Mouse (Mus musculus) MEL (cell line): ENCODE measurements around the gene Slc4a4.

Experiments used
- CHD1 ChIP-seq: IDR thresholded peaks from 2 replicates; pipeline ENCODE4 v1.6.1; 2012; ENCODE audit warnings: low read depth, mild to moderate bottlenecking, inconsistent platforms, low read length, improper control_type of control experiment
- CTCF ChIP-seq, 3 experiments: IDR thresholded peaks in 2 of 3; conservative IDR thresholded peaks in 1 of 3; 2 replicates each; pipeline ENCODE4 v1.5.1; 2011 to 2012; ENCODE audit warnings: low read length in 3 of 3, low read depth in 2 of 3, mild to moderate bottlenecking in 2 of 3, improper control_type of control experiment in 1 of 3, inconsistent platforms in 1 of 3, mixed read lengths in 1 of 3, moderate library complexity in 1 of 3; ENCODE audit not compliant: control insufficient read depth in 1 of 3, insufficient read depth in 1 of 3, poor library complexity in 1 of 3, severe bottlenecking in 1 of 3
- EP300 ChIP-seq, 2 experiments: IDR thresholded peaks; 2 replicates each; pipeline ENCODE4 v1.6.1; 2011; ENCODE audit warnings: improper control_type of control experiment in 2 of 2, low read length in 2 of 2, low read depth in 1 of 2, mild to moderate bottlenecking in 1 of 2
- GABPA ChIP-seq: IDR thresholded peaks from 2 replicates; pipeline ENCODE4 v1.6.1; 2012; ENCODE audit warnings: low read depth, mild to moderate bottlenecking, inconsistent platforms, low read length, improper control_type of control experiment, moderate library complexity
- GATA1 ChIP-seq: IDR thresholded peaks from 2 replicates; pipeline ENCODE4 v1.6.1; 2011; ENCODE audit warnings: low read depth, low read length, improper control_type of control experiment
- HCFC1 ChIP-seq: IDR thresholded peaks from 2 replicates; pipeline ENCODE4 v1.6.1; 2012; ENCODE audit warnings: low read depth, mild to moderate bottlenecking, inconsistent platforms, low read length, improper control_type of control experiment, moderate library complexity
- KAT2A ChIP-seq: conservative IDR thresholded peaks from 2 replicates; pipeline ENCODE4 v1.6.1; 2012; ENCODE audit warnings: low read depth, low read length, improper control_type of control experiment, inconsistent platforms
- POLR2A ChIP-seq, 2 experiments: IDR thresholded peaks; 2 replicates each; pipeline ENCODE4 v1.6.1; 2011 to 2012; ENCODE audit warnings: low read length in 2 of 2, mild to moderate bottlenecking in 2 of 2, control low read depth in 1 of 2, improper control_type of control experiment in 1 of 2, low read depth in 1 of 2, moderate library complexity in 1 of 2; ENCODE audit not compliant: control insufficient read depth in 1 of 2, insufficient read depth in 1 of 2, poor library complexity in 1 of 2
- SMC3 ChIP-seq: IDR thresholded peaks from 2 replicates; pipeline ENCODE4 v1.6.1; 2011; ENCODE audit warnings: low read depth, low read length, improper control_type of control experiment
- TAL1 ChIP-seq: IDR thresholded peaks from 2 replicates; pipeline ENCODE4 v1.6.1; 2012; ENCODE audit warnings: mild to moderate bottlenecking, inconsistent platforms, low read length, moderate library complexity, mixed read lengths

- TF ChIP-seq CTCF (IDR thresholded peaks at IDR 0.05 in 2 of 3, conservative IDR thresholded peaks at IDR 0.05 in 1 of 3; ENCODE audit: control insufficient read depth in 1 of 3, insufficient read depth in 1 of 3, low read depth in 2 of 3, low read length in 3 of 3, poor library complexity in 1 of 3, severe bottlenecking in 1 of 3) (no peak), GABPA (no peak), GATA1 (no peak), HCFC1 (no peak), EP300 (IDR thresholded peaks at IDR 0.05; ENCODE audit: low read depth in 1 of 2, low read length in 2 of 2) (no peak), CHD1 (no peak), KAT2A (no peak), TAL1 (no peak), POLR2A (IDR thresholded peaks at IDR 0.05; ENCODE audit: control insufficient read depth in 1 of 2, insufficient read depth in 1 of 2, low read depth in 1 of 2, low read length in 2 of 2, poor library complexity in 1 of 2) (no peak), SMC3 (no peak)
These were observed 55.3 kb downstream of the Slc4a4 start for GRCm38 (mm10) chr5:88941905-88942304.
